Mouse (Mus musculus) liver, embryonic 14.5 days (tissue): ENCODE data around the gene Cntn5. TPM values are rescaled to one million over a fixed set of nuclear protein-coding genes. Genes with fewer than 3 reads are reported as not detected.

Source experiments
- ATAC-seq: fragments of 200-750 bp; cut with Nextera tagmentation; 2 replicates; pipeline ENCODE4 v1.8.0; 2017; ENCODE audit warnings: moderate number of reproducible peaks, mild to moderate bottlenecking, moderate library complexity; ENCODE audit not compliant: insufficient read depth
- DNase-seq, 3 experiments: peaks; one replicate each; pipeline ENCODE4 v3.0.0-alpha.2; 2012 to 2013; ENCODE audit warnings: low read depth in 3 of 3, low spot score in 3 of 3
- H3K27ac ChIP-seq: fragments of 300-500 bp; sonication (generic); 2 replicates; pipeline ENCODE4 v1.5.1; 2014; ENCODE audit warnings: moderate library complexity, mild to moderate bottlenecking, control low read depth, inconsistent platforms
- H3K27me3 ChIP-seq: fragments of 300-500 bp; sonication (generic); 2 replicates; pipeline ENCODE4 v1.6.1; 2014; ENCODE audit warnings: mild to moderate bottlenecking, low read length, moderate library complexity; ENCODE audit not compliant: control insufficient read depth, insufficient read depth
- H3K36me3 ChIP-seq: fragments of 300-500 bp; sonication (generic); replicated peaks from 2 replicates; pipeline ENCODE4 v1.6.1; 2014; ENCODE audit warnings: low read depth; ENCODE audit not compliant: control insufficient read depth, insufficient read depth
- H3K4me1 ChIP-seq, 2 experiments: fragments of 200-500 bp in 1 of 2; fragments of 300-500 bp in 1 of 2; sonication (generic) in 1 of 2; replicated peaks; 2 replicates each; pipeline ENCODE4 v1.6.1; 2012 to 2014; ENCODE audit warnings: antibody characterized with exemption in 1 of 2, inconsistent platforms in 1 of 2, low read length in 1 of 2; ENCODE audit not compliant: control insufficient read depth in 2 of 2, insufficient read depth in 2 of 2
- H3K4me2 ChIP-seq: fragments of 300-500 bp; sonication (generic); 2 replicates; pipeline ENCODE4 v1.6.1; 2014; ENCODE audit warnings: low read depth, mild to moderate bottlenecking, control low read depth, moderate library complexity
- H3K4me3 ChIP-seq, 2 experiments: fragments of 200-500 bp in 1 of 2; fragments of 300-500 bp in 1 of 2; sonication (generic) in 1 of 2; 2 replicates each; pipeline ENCODE4 v1.5.1; 2012 to 2014; ENCODE audit warnings: low read depth in 2 of 2, low read length in 2 of 2, mild to moderate bottlenecking in 2 of 2, control low read depth in 1 of 2, inconsistent platforms in 1 of 2, moderate library complexity in 1 of 2; ENCODE audit not compliant: insufficient read depth in 1 of 2
- H3K9ac ChIP-seq: fragments of 300-500 bp; sonication (generic); replicated peaks from 2 replicates; pipeline ENCODE4 v1.6.1; 2014; ENCODE audit warnings: mild to moderate bottlenecking, control low read depth, moderate library complexity
- H3K9me3 ChIP-seq: fragments of 300-500 bp; sonication (generic); 2 replicates; pipeline ENCODE4 v1.6.1; 2016; ENCODE audit warnings: low read length, mixed read lengths; ENCODE audit not compliant: control insufficient read depth
- CTCF ChIP-seq: IDR thresholded peaks from 2 replicates; pipeline ENCODE4 v1.5.1; 2016; ENCODE audit warnings: antibody characterized with exemption, low read depth, control low read depth
- EP300 ChIP-seq: IDR thresholded peaks from 2 replicates; pipeline ENCODE4 v1.6.1; 2016; ENCODE audit warnings: antibody characterized with exemption, low read depth
- WGBS: fragments of 180-500 bp; shearing (Covaris S2); extraction: QIAGEN DNeasy Blood & Tissue Kit; methylation state at CpG from one replicate; pipeline ENCODE4 v1.1.7; 2014; ENCODE audit not compliant: insufficient replicate concordance; 5-methylcytosine and 5-hydroxymethylcytosine counted together
- polyA plus RNA-seq, 2 experiments: library from polyadenylated mRNA; depleted of rRNA in 1 of 2; stranded (reverse) in 1 of 2; unstranded in 1 of 2; fragments of >200 nt; fragmentation: Nextera tagmentation in 1 of 2; extraction: Ambion mirVana in 1 of 2; gene quantifications; 2 replicates each; pipeline versions ENCODE4 v1.2.1 to v1.2.3; 2012 to 2014

Gene Cntn5
- polyA plus RNA-seq, 2 experiments, result not detected

GRCm38 (mm10) chr9:10659478-10659877 is 245.1 kb downstream of the Cntn5 start:
- H3K36me3 ChIP-seq, result no peaks in the 10 kb centered on the region
- H3K4me2 ChIP-seq, result no peak overlapping the region
- ATAC-seq (no peak), DNase-seq (no peak)
- H3K4me1 ChIP-seq, result no peaks in the 10 kb centered on the region
- no peak overlapping the region for H3K27ac ChIP-seq
- TF ChIP-seq CTCF, result no peak
- TF ChIP-seq EP300, result no peak
- H3K4me3 ChIP-seq, result no peak overlapping the region
- H3K27me3 ChIP-seq, result no peaks in the 10 kb centered on the region
- H3K9ac ChIP-seq, result no peak overlapping the region
- H3K9me3 ChIP-seq, result no peaks in the 10 kb centered on the region
- WGBS, result 50% methylated on average over 1 of the region's 1 CpGs

GRCm38 (mm10) chr9:10658086-10658485 is 246.5 kb downstream of the Cntn5 start:
- no peaks in the 10 kb centered on the region for H3K9me3 ChIP-seq
- no peak overlapping the region for H3K4me3 ChIP-seq
- no peak for ATAC-seq
- TF ChIP-seq EP300, result no peak
- TF ChIP-seq CTCF, result no peak
- WGBS, result 44% methylated on average over 1 of the region's 1 CpGs
- no peak for DNase-seq
- no peaks in the 10 kb centered on the region for H3K4me1 ChIP-seq
- H3K27me3 ChIP-seq, result no peaks in the 10 kb centered on the region
- no peaks in the 10 kb centered on the region for H3K36me3 ChIP-seq
- no peak overlapping the region for H3K9ac ChIP-seq
- H3K27ac ChIP-seq, result no peak overlapping the region
- no peak overlapping the region for H3K4me2 ChIP-seq

- WGBS, result 54% methylated on average over 4 of the region's 4 CpGs
- no peak overlapping the region for H3K27ac ChIP-seq
- no peak overlapping the region for H3K4me3 ChIP-seq
- no peaks in the 10 kb centered on the region for H3K27me3 ChIP-seq
- no peak for DNase-seq
- H3K36me3 ChIP-seq, result no peaks in the 10 kb centered on the region
- H3K4me2 ChIP-seq, result no peak overlapping the region
- H3K4me1 ChIP-seq, result no peaks in the 10 kb centered on the region
- TF ChIP-seq CTCF (no peak), EP300 (no peak)
- ATAC-seq, result no peak
- H3K9ac ChIP-seq, result no peak overlapping the region
- no peaks in the 10 kb centered on the region for H3K9me3 ChIP-seq
Measured at GRCm38 (mm10) chr9:10657144-10657748, 247.3 kb downstream of the Cntn5 start.

GRCm38 (mm10) chr9:10650632-10651031 is 253.9 kb downstream of the Cntn5 start:
- H3K4me2 ChIP-seq, result no peak overlapping the region
- H3K27ac ChIP-seq, result no peak overlapping the region
- no peak for TF ChIP-seq EP300
- no peak for TF ChIP-seq CTCF
- H3K9ac ChIP-seq, result no peak overlapping the region
- H3K36me3 ChIP-seq, result no peaks in the 10 kb centered on the region
- DNase-seq, result no peak
- no peaks in the 10 kb centered on the region for H3K27me3 ChIP-seq
- no peak overlapping the region for H3K4me3 ChIP-seq
- ATAC-seq, result no peak
- H3K9me3 ChIP-seq, result no peaks in the 10 kb centered on the region
- 52% methylated on average over 1 of the region's 1 CpGs for WGBS
- H3K4me1 ChIP-seq, result no peaks in the 10 kb centered on the region

- DNase-seq (no peak), ATAC-seq (no peak)
- 63% methylated on average over 5 of the region's 5 CpGs for WGBS
- Histone ChIP-seq H3K36me3 (no peaks in the 10 kb centered on the region), H3K4me1 (no peaks in the 10 kb centered on the region), H3K9ac (no peak overlapping the region), H3K27ac (no peak overlapping the region), H3K4me2 (no peak overlapping the region), H3K27me3 (no peaks in the 10 kb centered on the region), H3K4me3 (no peak overlapping the region), H3K9me3 (no peaks in the 10 kb centered on the region)
- no peak for TF ChIP-seq CTCF
- TF ChIP-seq EP300, result no peak
Measured at GRCm38 (mm10) chr9:10645951-10646350, 258.6 kb downstream of the Cntn5 start.
